Mouse (Mus musculus): Measurements from ENCODE around the gene Plxna2.

DNA sequence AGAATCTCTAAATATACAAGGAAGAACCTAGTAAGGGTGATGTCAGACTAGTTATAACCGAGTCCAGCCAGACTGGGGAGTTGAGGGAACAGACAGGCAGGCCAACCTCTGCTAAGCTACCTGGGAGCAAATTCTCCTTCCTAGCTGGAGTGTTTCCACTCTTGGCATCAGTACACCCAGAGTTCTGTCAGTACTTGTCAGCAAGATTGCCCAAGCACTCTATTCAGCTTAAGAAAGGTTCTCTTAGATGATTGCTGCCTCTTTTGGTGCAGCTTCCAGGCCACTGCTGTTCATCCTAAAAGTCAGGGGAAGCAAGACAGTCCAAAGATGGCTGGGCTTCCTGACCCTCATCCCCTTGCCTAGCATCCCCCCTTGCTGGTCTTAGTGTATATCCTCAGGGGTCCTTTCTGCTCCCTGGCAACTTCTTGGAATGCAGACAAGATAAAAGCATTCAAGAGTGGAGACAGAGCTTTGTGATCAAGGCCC is 24.3 kb downstream of the Plxna2 start:
- TF ChIP-seq CTCF (IDR thresholded peaks at IDR 0.05; ENCODE audit: low read depth, low read length): no peak
- TF ChIP-seq POLR2A (IDR thresholded peaks at IDR 0.05; ENCODE audit: extremely low read depth, insufficient read depth, low read length): no peak
